Mouse (Mus musculus) mouse embryonic stem cell (cell line): ENCODE results near the gene Pdhx.

ENCODE experiments used
- in situ Hi-C, 2 experiments: fragments of 300-500 bp; cut with MboI; formaldehyde crosslinking; loops; 1 replicate in 1 of 2; 3 replicates in 1 of 2; pipeline ENCODE4 v1.14.3; 2019 to 2020; ENCODE audit warnings: low sequenced_read_pairs in 2 of 2, low pct_unique_long_range_greater_than_20kb in 1 of 2, mixed read lengths in 1 of 2; ENCODE audit not compliant: unreplicated experiment in 1 of 2

Gene Pdhx

GRCm38 (mm10) chr2:103067552-103068207 lies 5.6 kb downstream of the Pdhx start:
- in situ Hi-C loops, result no loop called here

- in situ Hi-C loops, result no loop called here
Observed at GRCm38 (mm10) chr2:103066683-103067551, 6.4 kb downstream of the Pdhx start.

- in situ Hi-C loops, result no loop called here
Observed at GRCm38 (mm10) chr2:103062865-103063264, 10.4 kb downstream of the Pdhx start.

GRCm38 (mm10) chr2:103058266-103058665 lies 15.0 kb downstream of the Pdhx start:
- in situ Hi-C loops, result no loop called here

GRCm38 (mm10) chr2:103055820-103056219 lies 17.5 kb downstream of the Pdhx start:
- in situ Hi-C loops, result no loop called here

GRCm38 (mm10) chr2:103051937-103052893 lies 21.1 kb downstream of the Pdhx start:
- in situ Hi-C loops, result no loop called here

GRCm38 (mm10) chr2:103045286-103045685 lies 28.0 kb downstream of the Pdhx start:
- in situ Hi-C loops, result no loop called here

GRCm38 (mm10) chr2:103040896-103041295 lies 32.4 kb downstream of the Pdhx start:
- in situ Hi-C loops, result no loop called here

GRCm38 (mm10) chr2:103037831-103038230 lies 35.5 kb downstream of the Pdhx start:
- in situ Hi-C loops, result no loop called here

- in situ Hi-C loops, result no loop called here
Observed at GRCm38 (mm10) chr2:103022728-103023127, 50.6 kb downstream of the Pdhx start.

- in situ Hi-C loops, result no loop called here
Observed at GRCm38 (mm10) chr2:103020191-103020987, 52.9 kb downstream of the Pdhx start.

GRCm38 (mm10) chr2:103018817-103019494 lies 54.4 kb downstream of the Pdhx start:
- in situ Hi-C loops, result loop anchor here in 1 of 2 experiments (10.0 kb wide), 1 partner anchor 344 kb away; no protein-coding TSS in a partner anchor

- in situ Hi-C loops, result loop anchor here in 1 of 2 experiments (10.0 kb wide), 1 partner anchor 343 kb away; no protein-coding TSS in a partner anchor
Observed at GRCm38 (mm10) chr2:103017391-103017824, 55.9 kb downstream of the Pdhx start.

GRCm38 (mm10) chr2:103016089-103016488 lies 57.2 kb downstream of the Pdhx start:
- in situ Hi-C loops, result loop anchor here in 1 of 2 experiments (10.0 kb wide), 1 partner anchor 341 kb away; no protein-coding TSS in a partner anchor

GRCm38 (mm10) chr2:103012782-103013575 lies 60.3 kb downstream of the Pdhx start:
- in situ Hi-C loops, result loop anchor here in 1 of 2 experiments (10.0 kb wide), 1 partner anchor 338 kb away; no protein-coding TSS in a partner anchor

- in situ Hi-C loops, result loop anchor here in 1 of 2 experiments (5.0 to 10.0 kb wide), 2 partner anchors 203 to 331 kb away; no protein-coding TSS in a partner anchor
Observed at GRCm38 (mm10) chr2:103008221-103008620, 65.1 kb downstream of the Pdhx start.
